Mouse (Mus musculus): Measurements from ENCODE around the gene Dnmbp.

Gene Dnmbp

DNA sequence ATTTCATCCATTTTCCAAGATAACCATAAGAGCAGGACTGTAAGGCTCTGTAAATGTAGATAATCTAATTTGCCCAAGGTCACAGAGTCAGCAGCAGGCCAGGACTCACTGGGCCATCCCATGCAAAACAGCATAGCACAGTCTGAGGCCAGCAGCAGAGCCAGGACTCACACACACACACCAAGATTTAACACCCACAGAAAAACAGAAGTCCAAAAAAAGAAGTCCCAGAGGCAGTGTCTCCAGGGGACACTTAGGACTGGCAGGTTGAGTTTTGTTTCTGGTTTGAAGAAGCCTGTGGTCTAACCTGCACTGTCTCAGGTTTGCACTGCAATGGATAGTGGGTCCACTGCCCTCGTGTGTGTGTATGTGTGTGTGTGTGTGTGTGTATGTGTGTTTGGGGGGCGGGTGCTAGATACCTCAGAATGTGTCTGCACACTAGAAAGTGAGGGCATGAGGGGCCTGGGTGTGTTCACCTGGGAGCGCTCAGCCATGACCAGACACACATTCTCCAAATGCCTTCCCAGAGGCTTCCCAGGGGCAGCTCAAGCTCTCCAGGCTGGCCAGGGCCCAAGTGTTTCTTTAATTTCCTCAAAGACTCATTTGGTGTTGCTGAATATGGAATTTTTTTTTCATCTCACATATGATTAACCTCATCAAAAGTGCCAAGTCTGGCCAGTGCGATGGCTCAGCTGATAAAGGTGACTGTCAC, 27.1 kb downstream of the Dnmbp start:
- DNase-seq (ENCODE audit: low spot score in 2 of 2), result no peak

DNA sequence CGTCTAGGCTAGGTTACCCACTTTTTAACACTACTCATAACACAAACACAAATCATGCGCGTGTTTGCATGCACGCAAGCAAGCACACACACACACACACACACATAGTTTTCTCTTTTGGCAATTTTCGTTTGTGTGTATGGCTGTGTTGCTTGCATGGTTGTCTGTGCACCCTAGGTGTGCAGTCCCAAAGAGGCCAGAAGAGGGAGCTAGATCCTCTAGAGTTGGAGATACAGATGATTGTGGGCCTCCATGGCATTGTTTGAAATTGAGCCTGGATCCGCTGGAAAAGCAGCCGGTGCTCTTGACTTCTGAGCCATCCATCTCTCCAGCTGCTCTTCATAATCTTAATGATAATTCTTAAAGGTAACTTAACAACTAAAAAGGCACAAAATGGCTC, 33.5 kb downstream of the Dnmbp start:
- no peak for DNase-seq (ENCODE audit: low spot score in 2 of 2)

DNA sequence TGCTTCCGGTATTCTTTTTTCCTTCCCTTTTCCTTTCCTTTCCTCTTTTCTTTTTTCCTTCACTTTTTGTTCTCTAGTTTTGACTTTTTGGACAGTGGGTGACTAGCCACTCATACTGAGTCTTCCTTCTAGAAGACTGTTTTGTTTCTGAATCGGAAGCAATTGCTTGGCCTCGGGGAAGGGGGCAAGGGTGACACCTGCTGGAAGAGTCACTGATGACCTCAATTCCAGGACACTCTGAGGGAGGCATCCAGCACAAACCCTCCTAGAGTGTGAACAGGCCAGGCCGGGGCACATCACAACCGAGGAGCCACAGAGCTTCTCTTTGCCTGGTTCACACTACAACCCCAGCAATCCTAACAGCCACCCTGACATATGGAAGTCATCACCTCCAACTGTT, 34.0 kb downstream of the Dnmbp start:
- DNase-seq (ENCODE audit: low spot score in 2 of 2), result no peak

DNA sequence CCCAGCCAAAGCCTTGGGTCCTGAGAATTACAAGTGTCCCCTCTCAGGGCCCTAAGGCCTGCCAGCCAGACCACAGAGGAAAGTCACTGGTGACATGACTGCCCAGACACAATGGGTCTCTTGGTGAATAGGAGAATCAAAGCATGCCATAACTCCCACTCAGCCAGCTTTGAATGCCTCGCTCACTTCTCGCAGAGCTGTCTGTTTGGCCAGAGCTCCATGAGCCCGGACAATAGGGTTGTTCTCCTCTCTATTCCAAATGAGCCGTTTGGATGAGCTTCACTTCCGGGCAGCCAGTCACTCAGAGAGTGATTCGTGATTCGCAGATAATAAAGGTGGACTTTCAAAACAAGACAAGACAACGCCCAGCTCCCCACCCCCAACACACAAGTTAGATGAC, 34.9 kb downstream of the Dnmbp start:
- DNase-seq (ENCODE audit: low spot score in 2 of 2), result no peak

DNA sequence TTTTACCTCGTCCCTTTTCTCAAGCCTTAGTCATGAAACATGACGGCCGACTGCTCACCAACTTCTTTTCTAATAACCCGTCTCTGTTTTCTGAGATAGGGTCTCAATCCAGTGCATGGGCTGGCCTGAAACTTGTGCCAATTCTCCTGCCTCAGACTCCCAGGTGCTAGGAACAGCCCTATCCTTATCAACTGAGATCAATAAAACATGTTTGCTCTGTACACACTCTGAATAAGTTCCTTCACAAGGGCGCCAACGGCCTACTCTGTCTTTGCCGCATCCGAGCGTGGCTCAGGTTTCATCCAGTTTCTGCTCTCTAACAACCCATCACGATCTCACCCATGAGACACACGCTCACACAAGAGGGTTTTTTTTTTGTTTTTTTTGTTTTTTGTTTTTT, 35.7 kb downstream of the Dnmbp start:
- DNase-seq (ENCODE audit: low spot score in 2 of 2), result no peak

DNA sequence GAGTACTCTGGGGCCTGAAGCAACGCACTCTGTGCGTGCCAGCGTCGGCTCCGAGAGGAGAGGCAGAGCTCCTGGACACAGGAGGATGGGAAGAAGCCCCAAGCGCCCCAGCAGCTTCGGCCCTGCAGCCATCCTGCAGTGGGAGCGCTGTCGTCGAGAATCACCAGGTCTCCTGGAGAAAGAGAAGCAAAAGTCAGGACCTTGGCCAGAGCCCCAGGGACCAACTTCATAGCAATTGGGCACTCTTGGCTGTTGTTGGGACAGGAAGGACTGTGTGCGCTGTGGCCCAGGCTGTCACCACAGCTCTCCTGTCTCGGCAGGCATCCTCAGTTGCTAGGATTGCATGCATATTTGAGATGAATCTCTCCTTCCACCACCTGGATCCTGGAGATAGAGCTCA, 37.1 kb downstream of the Dnmbp start:
- DNase-seq (ENCODE audit: low spot score in 2 of 2), result no peak

DNA sequence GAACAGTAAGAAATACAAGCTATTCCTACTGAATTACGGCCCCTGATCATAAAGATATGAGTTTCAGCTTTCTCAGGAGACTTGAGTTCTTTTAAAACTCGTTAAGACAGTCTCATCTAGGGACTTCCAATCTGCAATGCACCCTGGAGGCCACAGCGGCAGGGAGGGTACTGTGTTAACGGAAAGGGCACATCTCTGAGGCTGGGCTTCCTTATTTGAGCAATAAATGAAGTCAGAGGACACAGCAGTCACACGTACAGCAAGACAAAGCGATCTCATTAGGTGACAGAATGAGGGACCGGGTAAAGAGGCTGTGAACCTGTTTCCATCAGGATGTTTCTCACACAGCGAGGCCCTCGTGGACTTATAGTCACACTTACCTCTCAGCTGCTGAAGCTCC, 39.3 kb downstream of the Dnmbp start:
- DNase-seq (ENCODE audit: low spot score in 2 of 2), result no peak

DNA sequence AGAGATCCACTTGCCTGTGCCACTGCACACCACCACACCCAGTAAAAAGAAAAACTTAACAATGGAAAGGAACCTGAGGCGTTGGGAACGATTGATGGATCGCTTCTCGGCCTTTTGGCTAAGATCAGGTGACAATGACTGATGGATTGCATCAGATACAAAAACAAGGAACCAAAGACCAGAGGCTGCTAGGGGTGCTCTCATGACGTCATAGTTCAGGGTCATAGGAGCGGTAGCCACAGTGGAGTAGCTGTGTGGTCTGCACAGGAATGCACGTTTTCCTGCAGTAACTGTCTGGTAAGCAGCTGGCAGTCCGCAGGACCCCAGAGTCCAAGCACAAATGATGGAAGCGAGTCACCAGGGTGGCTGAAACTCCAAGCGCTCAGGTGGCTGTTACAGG, 41.4 kb downstream of the Dnmbp start:
- DNase-seq (ENCODE audit: low spot score in 2 of 2), result no peak

DNA sequence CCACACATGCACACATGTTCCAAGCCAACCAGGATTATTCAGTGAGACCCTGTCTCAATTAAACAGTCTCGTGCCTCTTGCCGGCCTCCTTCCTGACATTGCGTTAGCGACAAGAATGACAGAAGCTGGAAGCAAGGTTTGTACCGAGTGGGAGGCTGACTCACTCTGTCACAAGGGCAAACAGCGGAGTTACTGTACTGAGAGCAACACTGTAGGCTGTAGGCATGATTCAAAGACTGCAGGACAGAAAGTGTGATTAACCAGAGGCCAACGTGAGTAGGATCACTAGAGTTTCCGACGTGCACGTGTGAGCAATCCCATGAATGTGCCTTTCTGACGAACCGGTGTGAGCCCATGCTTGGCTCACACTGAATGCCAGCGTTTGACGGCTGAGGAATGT, 43.5 kb downstream of the Dnmbp start:
- no peak for DNase-seq (ENCODE audit: low spot score in 2 of 2)

DNA sequence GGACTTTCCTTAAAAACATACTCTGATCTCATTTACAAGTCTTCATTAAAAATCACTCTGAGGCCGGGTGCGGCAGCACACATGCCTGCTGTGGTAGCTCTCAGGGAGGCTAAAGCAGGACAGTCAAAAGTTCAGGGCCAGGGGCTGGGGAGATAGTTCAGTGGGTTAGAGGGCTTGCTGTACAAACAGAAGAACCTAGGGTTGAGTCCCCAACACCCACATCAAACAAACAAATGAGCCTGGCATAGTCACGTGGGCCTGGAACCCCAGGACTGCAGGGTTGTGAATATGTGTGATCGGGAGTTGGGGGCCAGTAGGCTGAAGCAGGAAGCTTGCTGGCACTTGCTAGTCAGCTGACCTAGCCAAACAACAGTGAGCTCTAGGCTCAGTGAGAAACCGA, 44.0 kb downstream of the Dnmbp start:
- DNase-seq (ENCODE audit: low spot score in 2 of 2), result no peak

DNA sequence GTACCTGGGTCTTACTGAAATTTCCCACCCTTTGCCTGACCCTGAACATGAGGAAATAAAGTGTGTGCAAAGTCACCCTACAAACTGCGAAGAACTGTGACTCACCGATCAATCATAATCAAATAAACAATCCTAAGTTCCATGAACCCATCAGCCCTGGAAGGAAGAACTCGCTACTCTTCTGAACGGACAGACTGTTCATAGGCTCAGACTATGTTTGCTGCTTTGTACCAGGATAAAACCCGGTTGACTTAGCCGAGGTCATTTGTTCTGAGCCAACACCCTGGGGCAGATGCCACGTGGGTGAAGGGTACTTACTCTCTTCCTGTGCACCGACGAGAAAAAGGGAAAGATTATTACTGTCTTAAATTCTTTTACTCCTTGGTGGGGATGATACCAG, 45.2 kb downstream of the Dnmbp start:
- no peak for DNase-seq (ENCODE audit: low spot score in 2 of 2)

DNA sequence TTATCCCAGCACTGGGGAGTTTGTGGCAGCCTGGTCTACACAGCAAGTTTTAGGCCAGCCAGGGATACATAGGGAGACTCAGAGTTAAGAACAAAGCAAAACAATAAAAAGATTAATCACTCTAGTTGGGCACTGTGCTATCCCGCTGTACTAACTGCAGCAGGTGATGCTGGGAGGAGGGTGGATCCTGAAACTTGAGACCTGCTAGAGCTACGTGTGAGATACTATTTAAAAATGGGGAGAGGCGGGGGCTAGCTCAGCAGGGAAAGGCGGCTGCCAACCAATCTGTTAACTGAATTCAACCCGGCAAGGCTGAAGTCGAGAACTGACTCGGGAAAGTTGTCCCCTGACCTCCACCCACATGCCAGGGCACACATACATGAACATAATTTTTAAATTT, 45.9 kb downstream of the Dnmbp start:
- no peak for DNase-seq (ENCODE audit: low spot score in 2 of 2)

DNA sequence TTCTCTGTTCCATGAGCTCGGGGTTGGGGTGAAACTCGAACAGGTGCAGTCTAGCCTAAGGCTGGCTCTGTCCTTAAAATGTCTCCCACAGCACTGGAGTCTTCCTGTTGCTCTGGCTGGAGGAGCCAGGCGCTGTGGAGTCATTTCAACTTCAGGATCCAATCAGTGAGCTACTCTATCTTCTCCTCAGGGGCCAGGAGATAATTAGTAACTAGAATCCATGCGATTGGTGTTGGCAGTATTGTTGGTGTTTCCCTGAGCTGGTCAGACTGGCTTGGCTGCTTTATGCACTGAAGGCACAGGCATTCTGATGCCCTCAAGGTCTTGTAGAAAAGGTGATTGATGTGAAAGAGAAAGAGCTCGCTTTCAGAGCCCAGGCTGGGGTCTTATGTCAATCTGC, 49.5 kb downstream of the Dnmbp start:
- peak in 1 of 2 experiments; percentile 49 for DNase-seq (ENCODE audit: low spot score in 2 of 2)

DNA sequence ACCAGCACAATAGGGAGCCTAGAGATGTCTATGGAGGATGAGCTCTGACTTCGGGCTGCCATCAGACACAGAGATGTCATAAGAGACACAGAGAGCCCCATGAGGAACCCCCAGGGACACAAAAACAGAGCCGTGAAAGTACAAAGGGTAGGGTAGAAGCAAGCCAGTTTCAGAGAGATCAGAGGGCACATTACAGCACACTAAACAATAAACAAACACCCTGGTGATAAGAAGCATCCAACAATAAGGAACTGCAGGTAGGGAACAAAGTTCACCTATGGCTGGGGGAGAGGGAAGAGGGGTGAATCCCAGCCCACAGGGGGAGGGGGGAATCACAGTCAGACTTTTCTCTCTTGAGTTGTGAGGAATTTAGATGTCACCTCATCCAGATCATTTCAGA, 52.3 kb downstream of the Dnmbp start:
- DNase-seq (ENCODE audit: low spot score in 2 of 2), result no peak

DNA sequence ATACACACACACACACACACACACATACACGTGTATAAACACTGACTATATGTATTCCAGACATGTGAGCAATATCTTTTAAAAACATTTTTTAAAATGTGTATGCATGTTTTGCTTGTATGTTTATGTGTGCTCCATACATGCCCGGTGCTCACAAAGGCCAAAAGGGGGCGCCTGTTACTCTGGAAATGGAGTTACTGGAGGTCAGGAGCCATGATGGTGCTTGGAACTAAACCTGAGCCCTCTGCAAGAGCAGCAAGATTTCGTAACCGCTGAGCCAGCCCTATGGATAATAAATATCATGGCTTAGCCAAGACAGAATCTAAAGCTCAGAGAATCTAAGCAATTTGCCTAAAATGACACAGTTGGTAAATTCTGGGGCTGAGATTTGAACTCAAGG, 52.7 kb downstream of the Dnmbp start:
- DNase-seq (ENCODE audit: low spot score in 2 of 2), result no peak

DNA sequence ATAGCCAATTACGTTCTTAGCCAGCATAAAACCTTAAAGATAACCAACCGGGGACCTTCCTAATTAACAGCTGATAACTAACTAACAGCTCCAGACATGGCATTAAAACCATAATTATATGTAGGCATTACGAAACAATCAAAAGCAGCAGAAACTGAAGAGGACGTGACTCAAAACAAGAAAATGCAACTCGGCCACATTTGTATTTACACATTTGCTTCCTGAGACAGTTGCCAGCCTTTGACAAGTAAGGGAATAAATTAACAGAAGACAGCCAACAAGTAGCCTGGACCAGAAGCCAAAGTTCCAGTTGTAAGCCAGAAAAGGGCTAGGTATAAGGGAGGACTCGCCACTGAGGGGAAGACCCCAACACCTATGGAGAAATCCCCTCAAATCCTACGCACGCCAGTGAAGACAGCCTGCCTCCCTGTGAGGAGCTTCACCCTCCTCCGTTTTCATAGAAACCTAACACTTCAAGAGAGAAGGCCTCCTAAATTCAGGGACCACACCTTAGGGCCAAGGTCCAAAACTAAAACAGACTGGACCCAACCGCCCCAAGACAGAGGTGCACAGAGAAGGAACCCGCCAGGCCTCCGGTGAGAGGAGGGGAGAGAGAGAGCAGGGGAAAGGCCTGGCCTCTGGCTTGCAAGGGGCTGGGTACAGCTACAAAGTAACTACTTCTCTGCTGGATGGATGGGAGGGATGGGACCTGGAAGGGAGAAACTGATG, 53.5 kb downstream of the Dnmbp start:
- DNase-seq (ENCODE audit: low spot score in 2 of 2), result no peak

DNA sequence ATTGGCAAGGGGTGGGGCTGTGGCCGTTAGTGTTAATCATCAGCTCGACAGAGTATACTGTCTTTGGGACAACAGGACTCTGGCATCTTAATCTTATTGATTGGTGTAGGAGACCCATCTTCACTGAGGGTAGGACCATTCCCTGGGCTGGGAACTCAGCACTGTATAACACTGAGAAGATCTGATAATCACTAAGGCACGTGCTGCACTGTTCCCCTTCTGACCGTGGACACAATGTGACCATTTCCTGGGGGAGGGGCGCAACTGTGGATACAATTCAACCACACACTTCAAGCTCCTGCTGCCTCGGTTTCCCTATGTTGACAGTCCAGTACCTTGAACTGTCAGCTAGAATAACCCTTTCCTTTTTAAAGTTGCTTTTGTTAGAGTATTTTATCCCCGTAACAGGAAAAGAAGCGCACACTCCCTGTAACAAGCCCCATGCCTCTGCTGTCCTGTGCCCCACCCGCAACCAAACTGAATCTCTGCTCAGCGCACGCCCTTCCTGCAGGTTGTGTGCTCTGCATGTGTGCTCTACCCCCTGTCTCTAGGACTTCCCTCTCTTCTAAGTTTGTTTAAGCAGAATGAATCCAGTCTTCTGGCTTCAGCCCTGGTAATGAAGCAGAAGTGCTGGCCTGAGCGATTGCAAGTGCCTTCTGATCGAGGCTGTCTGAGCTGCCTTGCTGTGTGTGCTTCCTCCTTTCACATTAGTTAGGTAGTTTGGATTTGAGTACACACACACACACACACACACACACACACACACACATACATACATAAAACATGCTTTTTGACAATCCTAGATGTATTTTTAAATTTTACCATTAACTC, 55.1 kb downstream of the Dnmbp start:
- DNase-seq (ENCODE audit: low spot score in 2 of 2), result no peak

DNA sequence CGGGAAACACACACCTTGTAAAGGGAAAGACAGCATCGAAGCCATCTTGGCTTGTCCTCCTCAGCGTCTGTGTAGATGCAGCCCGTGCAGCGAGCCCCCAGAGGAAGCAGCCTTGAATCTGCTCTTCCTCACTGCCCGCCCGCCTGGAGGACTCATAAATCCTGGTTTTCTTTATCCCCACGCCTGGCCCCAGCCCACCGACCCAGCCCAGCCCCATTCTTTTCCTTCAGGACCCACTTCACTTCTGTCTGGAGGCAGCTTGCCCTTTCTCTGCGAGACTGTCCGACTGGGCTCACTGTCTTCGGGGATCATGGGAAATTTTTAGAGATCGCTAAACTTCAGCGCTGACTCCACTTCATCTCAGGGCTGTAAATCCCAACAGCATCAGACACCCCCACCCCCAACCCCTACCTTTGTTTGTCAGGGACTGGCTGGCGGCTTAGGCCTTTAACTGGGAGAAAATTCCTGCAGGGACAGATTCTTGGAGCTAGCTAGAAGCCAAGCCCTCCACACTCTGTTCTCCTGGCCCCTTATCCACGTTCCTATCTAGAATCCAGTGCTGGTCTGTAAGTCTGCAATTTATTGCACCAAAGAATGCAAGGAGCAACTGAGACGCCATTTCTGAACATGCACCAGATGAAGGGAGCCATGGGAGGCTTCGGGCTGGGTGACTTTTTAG, 57.0 kb downstream of the Dnmbp start:
- no peak for DNase-seq (ENCODE audit: low spot score in 2 of 2)

DNA sequence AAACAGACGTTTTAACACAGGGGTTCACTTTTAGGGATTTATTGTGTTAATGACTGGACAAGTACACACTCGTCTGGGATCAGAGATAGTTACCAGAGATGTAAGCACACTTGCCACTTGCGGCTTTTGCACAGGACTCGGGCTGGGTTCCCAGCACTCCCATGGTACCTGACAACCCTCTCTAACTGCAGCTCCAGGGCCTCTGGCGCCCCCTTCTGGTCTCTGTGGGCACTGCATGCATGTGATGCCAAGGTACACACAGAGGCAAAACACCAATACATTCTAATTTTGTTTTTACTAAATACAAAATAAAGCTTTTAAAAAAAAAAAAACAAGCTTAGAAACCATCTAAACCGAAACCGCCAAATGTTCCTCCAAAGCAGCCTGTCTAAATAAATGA, 58.4 kb downstream of the Dnmbp start:
- no peak for DNase-seq (ENCODE audit: low spot score in 2 of 2)

DNA sequence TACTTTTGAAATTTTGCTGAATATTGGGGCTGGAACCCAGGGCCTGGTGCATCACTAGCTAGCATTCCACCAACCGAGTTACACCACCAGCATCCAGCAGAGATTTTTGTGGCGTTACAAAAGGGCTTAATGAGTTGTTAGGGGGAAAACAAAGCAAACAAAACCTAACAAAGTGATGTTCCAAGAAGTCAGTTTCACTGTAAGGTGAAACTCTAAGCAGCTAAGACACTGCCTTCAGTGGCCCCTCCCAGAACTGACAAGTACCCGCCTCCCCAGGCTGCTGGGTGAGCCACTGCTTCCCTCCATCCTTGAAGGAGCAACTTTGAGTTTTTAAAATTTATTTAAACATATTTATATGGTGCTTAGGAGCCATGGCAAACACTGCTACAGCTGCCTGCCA, 59.6 kb downstream of the Dnmbp start:
- no peak for DNase-seq (ENCODE audit: low spot score in 2 of 2)

DNA sequence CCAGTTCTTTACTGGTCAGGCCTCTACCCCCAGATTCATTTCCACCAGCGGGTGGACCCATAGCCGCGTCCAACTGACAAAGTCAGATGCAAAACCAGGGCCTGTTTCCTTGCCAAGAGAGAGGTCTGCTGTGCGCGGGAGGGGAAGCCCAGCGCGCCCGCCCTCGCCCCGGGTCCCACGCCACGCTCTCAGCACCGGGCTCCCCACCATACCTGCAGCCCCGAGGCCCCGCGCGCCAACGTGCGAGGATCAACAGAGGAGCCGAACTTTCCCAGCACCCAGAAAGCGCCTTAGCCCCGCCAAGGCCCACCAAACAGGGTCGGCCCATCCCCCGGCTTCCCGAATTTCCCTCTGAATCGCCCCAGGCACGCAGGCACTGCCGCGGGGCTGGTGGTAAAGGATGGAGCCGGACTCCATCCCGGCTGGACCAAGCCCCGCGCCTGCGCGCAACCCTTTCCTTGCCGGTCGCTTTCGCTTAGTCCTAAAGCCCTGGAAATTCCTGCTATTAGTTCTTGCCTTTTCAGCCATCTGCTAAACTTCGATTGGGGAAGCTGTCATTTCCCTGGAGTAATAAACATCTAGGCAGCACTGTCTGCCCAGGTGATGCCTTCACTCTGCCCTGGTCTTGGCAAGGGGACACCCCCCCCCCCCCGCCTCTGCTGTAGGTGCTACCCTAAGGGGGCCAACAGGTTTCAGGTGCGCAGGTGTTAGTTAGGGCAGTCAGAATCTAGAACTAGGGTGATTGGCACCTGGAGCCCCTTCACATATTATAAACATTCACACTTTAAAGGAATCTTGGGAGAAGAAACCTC, 60.4 kb downstream of the Dnmbp start:
- peak in 1 of 2 experiments; percentile 60 for DNase-seq (ENCODE audit: low spot score in 2 of 2)
